Mouse (Mus musculus): ENCODE measurements around the gene Draxin.
"Not testable (repeated sequence)": the region's sequence is repeated elsewhere in the genome, so short reads cannot be mapped to it uniquely, and the experiment has no call there.

Draxin gene

GRCm38 (mm10) chr4:148053417-148053920 lies 77.0 kb downstream of the Draxin start:
- DNase-seq, result no peak

GRCm38 (mm10) chr4:148052976-148053375 lies 77.5 kb downstream of the Draxin start:
- no peak for DNase-seq

- DNase-seq, result no peak
These were observed 78.6 kb downstream of the Draxin start for GRCm38 (mm10) chr4:148051886-148052285.

- DNase-seq, result no peak
These were observed 79.3 kb downstream of the Draxin start for GRCm38 (mm10) chr4:148051046-148051776.

- DNase-seq, result not testable (repeated sequence)
These were observed 80.0 kb downstream of the Draxin start for GRCm38 (mm10) chr4:148050396-148050914.

Measured in right cerebral cortex, postnatal 4 days (tissue).